Mouse (Mus musculus): ENCODE measurements around the gene Rnf39.

Rnf39 gene

GRCm38 (mm10) chr17:36943691-36944090 is 973 bp downstream of the Rnf39 start:
- WGBS, result 34% methylated on average over 5 of the region's 5 CpGs

- WGBS, result 40% methylated on average over 9 of the region's 9 CpGs
Observed at GRCm38 (mm10) chr17:36944121-36944775, 1.5 kb downstream of the Rnf39 start.

- 2% methylated on average over 62 of the region's 62 CpGs for WGBS
Observed at GRCm38 (mm10) chr17:36947051-36947819, 4.5 kb downstream of the Rnf39 start.

- WGBS, result 91% methylated on average over 1 of the region's 1 CpGs
Observed at GRCm38 (mm10) chr17:36948286-36948685, 5.6 kb downstream of the Rnf39 start.

- 90% methylated on average over 8 of the region's 8 CpGs for WGBS
Observed at GRCm38 (mm10) chr17:36949265-36949664, 6.5 kb downstream of the Rnf39 start.

GRCm38 (mm10) chr17:36950981-36951947 is 8.5 kb downstream of the Rnf39 start, which contains the start of gene Ppp1r11:
Gene Ppp1r11 (minus strand): TSS chr17:36951741.
- WGBS, result 1% methylated on average over 36 of the region's 36 CpGs

- WGBS, result 96% methylated on average over 2 of the region's 2 CpGs
Observed at GRCm38 (mm10) chr17:36952631-36953030, 9.9 kb downstream of the Rnf39 start.

- 94% methylated on average over 1 of the region's 1 CpGs for WGBS
Observed at GRCm38 (mm10) chr17:36953062-36953461, 10.3 kb downstream of the Rnf39 start.

- WGBS, result under 1% methylated on average over 46 of the region's 46 CpGs
Observed at GRCm38 (mm10) chr17:36957999-36958743, 15.5 kb downstream of the Rnf39 start, which contains the start of the genes Znrd1 and Znrd1as. Gene Znrd1 (minus strand): TSS chr17:36958559. Gene Znrd1as (plus strand): TSS chr17:36958592.

GRCm38 (mm10) chr17:36958884-36959283 is 16.2 kb downstream of the Rnf39 start:
- 7% methylated on average over 12 of the region's 12 CpGs for WGBS

GRCm38 (mm10) chr17:36961125-36961524 is 18.4 kb downstream of the Rnf39 start:
- WGBS, result 79% methylated on average over 1 of the region's 1 CpGs

- WGBS, result 71% methylated on average over 1 of the region's 1 CpGs
Observed at GRCm38 (mm10) chr17:36966875-36967274, 24.2 kb downstream of the Rnf39 start.

- WGBS, result 87% methylated on average over 14 of the region's 14 CpGs
Observed at GRCm38 (mm10) chr17:36970316-36970890, 27.7 kb downstream of the Rnf39 start.

GRCm38 (mm10) chr17:36971172-36971850 is 28.6 kb downstream of the Rnf39 start:
- WGBS, result 75% methylated on average over 6 of the region's 6 CpGs

GRCm38 (mm10) chr17:36972791-36973190 is 30.1 kb downstream of the Rnf39 start:
- WGBS, result 80% methylated on average over 3 of the region's 3 CpGs

- 76% methylated on average over 8 of the region's 8 CpGs for WGBS
Observed at GRCm38 (mm10) chr17:36973271-36973787, 30.6 kb downstream of the Rnf39 start.

GRCm38 (mm10) chr17:36981221-36981813 is 38.6 kb downstream of the Rnf39 start, which contains the start of gene 2410137M14Rik:
Gene 2410137M14Rik (minus strand): TSS chr17:36981237.
- 7% methylated on average over 18 of the region's 18 CpGs for WGBS

GRCm38 (mm10) chr17:36981845-36982244 is 39.1 kb downstream of the Rnf39 start:
- 17% methylated on average over 4 of the region's 4 CpGs for WGBS

Measured in cerebral cortex, adult 2 months (tissue).